Mouse (Mus musculus): ENCODE measurements around the gene Retnlg. TPM values are rescaled to one million over a fixed set of nuclear protein-coding genes. Genes with fewer than 3 reads are reported as not detected.
"Not testable (repeated sequence)": the region's sequence is repeated elsewhere in the genome, so short reads cannot be mapped to it uniquely, and the experiment has no call there.

Gene Retnlg
- 5.3 and 8.2 TPM in 2 replicates for polyA plus RNA-seq (2012; rRNA removed)

DNA sequence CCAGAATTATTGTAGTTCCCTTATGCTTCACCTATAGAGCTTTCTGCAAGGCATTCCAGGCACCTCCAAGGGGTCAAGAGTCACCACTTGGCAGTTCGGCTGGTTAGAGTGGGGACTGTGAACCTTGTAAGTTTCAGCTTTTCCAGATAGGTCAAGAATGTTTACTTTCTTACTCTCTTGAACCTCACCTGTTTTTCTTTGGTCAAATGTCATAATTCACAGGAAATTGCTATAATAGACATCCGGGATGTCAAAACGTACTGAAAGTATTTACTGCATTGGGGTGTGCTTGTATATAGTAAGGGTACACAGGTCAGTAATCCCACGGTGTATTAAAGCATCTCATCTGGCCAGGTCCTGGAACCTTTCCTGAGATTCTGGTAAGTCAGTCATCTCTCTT lies at the start of gene Retnlg:
Gene Retnlg, plus strand, starts transcription at position 301 of the 400 bp plus-strand sequence.
- 24% methylated on average over 4 of the region's 4 CpGs for WGBS
- DNase-seq (ENCODE audit: low read depth, low spot score), result no peak

- 25% methylated on average over 3 of the region's 3 CpGs for WGBS
- DNase-seq (ENCODE audit: low read depth, low spot score), result no peak
These were observed 45.9 kb upstream of the Retnlg start for GRCm38 (mm10) chr16:48826474-48826873.

- no peak for DNase-seq (ENCODE audit: low read depth, low spot score)
- WGBS, result 12% methylated on average over 1 of the region's 1 CpGs
These were observed 44.8 kb upstream of the Retnlg start for GRCm38 (mm10) chr16:48827625-48828024.

GRCm38 (mm10) chr16:48829060-48829459 lies 43.4 kb upstream of the Retnlg start:
- 92% methylated on average over 4 of the region's 4 CpGs for WGBS
- DNase-seq (ENCODE audit: low read depth, low spot score), result no peak

GRCm38 (mm10) chr16:48832055-48832454 lies 40.4 kb upstream of the Retnlg start:
- DNase-seq (ENCODE audit: low read depth, low spot score), result no peak
- 54% methylated on average over 8 of the region's 8 CpGs for WGBS

DNA sequence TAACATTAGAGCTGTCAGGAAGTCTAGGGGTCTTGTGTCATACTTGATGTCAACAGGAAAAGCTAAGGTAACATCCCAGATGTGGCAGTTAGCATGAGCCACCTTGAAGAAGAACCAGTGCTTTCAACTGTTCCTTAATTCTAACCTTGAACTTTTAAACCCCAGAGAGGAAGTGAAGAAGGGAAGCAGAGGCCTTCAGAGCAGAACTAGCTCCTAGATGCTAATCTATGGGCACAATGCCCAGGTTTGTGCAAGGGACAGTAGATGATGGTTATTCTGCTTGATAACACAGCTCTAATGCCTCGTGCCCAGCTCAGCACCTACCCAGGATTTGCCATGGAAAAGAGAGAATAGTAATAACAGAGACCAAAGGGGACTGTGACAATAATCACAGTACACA lies 38.8 kb upstream of the Retnlg start:
- WGBS, result 17% methylated on average over 1 of the region's 1 CpGs

GRCm38 (mm10) chr16:48842266-48842665 lies 30.2 kb upstream of the Retnlg start, which contains the start of gene Retnla:
Retnla (plus strand) TSS chr16:48842551.
- DNase-seq (ENCODE audit: low read depth, low spot score), result no peak
- 71% methylated on average over 3 of the region's 3 CpGs for WGBS

More for the DNA sequence above, 38.8 kb upstream of the Retnlg start:
- DNase-seq (ENCODE audit: low read depth, low spot score), result not testable (repeated sequence)

GRCm38 (mm10) chr16:48843671-48844386 lies 28.6 kb upstream of the Retnlg start:
- DNase-seq (ENCODE audit: low read depth, low spot score), result no peak
- WGBS, result 89% methylated on average over 4 of the region's 4 CpGs

DNA sequence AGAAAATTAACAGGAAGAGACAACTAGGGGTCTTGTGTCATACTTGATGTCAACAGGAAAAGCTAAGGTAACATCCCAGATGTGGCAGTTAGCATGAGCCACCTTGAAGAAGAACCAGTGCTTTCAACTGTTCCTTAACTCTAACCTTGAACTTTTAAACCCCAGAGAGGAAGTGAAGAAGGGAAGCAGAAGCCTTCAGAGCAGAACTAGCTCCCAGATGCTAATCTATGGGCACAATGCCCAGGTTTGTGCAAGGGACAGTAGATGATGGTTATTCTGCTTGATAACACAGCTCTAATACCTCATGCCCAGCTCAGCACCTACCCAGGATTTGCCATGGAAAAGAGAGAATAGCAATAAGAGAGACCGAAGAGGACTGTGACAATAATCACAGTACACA lies 7.4 kb upstream of the Retnlg start:
- DNase-seq (ENCODE audit: low read depth, low spot score), result not testable (repeated sequence)
- WGBS, result 90% methylated on average over 1 of the region's 1 CpGs

- WGBS, result 50% methylated on average over 2 of the region's 2 CpGs
- no peak for DNase-seq (ENCODE audit: low read depth, low spot score)
These were observed 4.7 kb upstream of the Retnlg start for GRCm38 (mm10) chr16:48867690-48868089.

DNA sequence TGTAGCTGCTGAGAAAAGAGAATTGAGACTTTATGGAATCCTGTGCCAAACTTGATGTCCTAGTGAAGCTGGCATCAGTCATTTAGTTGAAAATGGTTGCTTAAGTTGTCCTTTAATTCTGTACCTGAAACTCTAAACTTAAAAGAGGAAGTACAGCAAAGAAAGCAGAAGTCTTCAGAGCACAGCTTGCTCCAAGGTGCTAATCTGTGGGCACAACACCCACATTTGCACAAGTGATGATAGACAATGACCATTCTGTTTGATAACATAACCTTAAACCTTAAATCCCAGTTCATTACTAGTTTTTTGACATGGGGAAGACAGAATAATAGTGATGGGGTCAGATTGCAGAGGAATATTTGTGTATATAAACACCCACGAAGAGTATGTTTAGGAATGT lies 3.8 kb upstream of the Retnlg start:
- WGBS, result 72% methylated on average over 1 of the region's 1 CpGs
- DNase-seq (ENCODE audit: low read depth, low spot score), result no peak

DNA sequence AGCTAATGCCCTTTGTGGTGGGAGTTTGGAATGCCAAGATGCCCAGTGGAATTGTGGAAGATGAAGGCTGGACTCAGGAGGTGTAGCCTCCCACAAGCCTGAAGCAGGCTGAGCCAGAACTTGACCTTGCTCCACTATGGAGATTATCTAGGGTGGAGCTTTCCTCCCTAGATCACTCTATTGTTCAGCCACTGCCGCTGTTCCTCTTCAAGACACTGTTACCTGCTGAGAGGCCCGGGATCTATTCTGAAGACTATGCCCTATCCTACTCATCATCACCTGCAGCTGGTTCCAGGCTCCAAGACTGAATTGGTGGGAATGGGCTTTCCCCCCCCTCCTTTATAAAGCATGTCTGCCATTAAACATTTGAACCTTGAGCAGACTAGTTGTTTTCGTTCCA lies 2.8 kb upstream of the Retnlg start:
- WGBS, result 73% methylated on average over 3 of the region's 3 CpGs
- DNase-seq (ENCODE audit: low read depth, low spot score), result no peak

DNA sequence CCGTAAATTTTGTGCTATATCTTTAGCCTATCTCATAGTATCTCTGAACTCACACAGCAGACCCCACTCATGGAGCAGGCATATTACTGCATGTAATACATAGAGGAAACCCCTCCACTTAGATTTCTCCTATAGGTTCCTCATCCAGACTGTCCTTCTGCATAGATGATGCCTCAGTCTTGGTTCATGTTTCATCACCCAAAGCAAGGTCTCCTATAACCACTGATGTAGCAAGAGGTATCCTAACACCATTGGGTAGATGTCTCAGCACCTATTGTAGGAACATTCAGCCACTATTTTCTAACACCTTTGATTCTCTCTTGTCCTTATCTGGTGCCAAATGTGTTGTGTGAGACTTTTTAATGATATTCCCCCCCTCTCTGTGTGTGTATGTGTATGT lies 667 bp upstream of the Retnlg start:
- no peak for DNase-seq (ENCODE audit: low read depth, low spot score)
- 88% methylated on average over 1 of the region's 1 CpGs for WGBS

GRCm38 (mm10) chr16:48890733-48891132 lies 18.3 kb downstream of the Retnlg start:
- WGBS, result 26% methylated on average over 2 of the region's 2 CpGs
- no peak for DNase-seq (ENCODE audit: low read depth, low spot score)

DNA sequence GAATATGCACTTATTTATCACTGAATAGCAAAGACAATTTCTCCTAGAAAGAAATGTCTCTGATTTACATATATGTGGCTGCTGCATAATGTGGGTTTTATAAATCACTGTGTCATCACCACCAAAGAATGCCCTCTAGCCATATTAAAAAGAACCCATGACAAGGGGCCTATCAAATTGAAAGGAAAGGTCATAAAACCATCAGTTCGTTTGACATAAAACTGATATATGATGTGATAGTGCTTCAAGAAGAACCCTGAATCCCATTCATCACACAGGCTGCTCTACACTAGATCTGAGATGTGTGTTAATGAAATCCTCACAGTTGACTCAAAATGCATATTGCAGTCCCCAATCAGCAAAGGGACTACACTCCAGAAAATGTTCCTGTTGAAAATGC lies 27.4 kb downstream of the Retnlg start:
- 52% methylated on average over 1 of the region's 1 CpGs for WGBS
- DNase-seq (ENCODE audit: low read depth, low spot score), result no peak

DNA sequence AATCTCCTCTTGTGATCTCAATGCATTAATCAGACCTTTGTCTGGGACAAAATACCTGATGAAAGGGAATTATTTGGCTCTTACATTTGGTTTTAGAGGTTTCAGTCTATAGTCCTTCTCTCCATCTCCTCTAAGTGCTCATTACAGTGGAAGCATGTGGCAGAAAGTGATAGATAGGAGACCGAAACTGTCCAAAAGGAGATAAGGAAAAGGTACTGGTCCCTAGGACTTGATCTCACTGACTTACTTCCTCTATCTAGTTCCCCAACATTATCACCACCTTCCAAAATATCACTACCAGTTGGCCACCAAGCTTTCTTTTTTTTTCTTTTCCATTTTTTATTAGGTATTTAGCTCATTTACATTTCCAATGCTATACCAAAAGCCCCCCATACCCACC lies 38.8 kb downstream of the Retnlg start:
- 97% methylated on average over 1 of the region's 1 CpGs for WGBS
- no peak for DNase-seq (ENCODE audit: low read depth, low spot score)

DNA sequence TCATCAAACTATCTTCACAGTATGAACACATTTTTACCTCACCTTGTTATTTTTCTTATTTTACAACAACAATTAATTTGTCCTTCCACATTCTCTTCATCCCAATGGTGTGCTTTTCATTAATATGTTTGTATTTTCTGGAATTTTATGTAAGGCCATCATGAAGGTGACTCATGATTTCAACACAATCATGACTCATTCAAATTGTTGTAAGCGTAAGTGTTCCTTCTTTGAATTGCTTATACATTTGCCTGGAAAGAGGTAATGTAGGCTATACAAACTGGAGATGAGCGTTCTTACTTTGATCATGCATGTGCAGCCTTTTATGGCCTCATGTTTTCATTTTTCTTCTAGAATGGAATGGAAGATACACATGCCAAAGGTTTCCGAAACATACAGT lies 40.8 kb downstream of the Retnlg start:
- 85% methylated on average over 3 of the region's 3 CpGs for WGBS
- no peak for DNase-seq (ENCODE audit: low read depth, low spot score)

GRCm38 (mm10) chr16:48923724-48924123 lies 51.3 kb downstream of the Retnlg start:
- WGBS, result 75% methylated on average over 1 of the region's 1 CpGs
- no peak for DNase-seq (ENCODE audit: low read depth, low spot score)

All from large intestine, adult 2 months (tissue).